Mouse (Mus musculus): ENCODE data around the gene Add3. TPM values are rescaled to one million over a fixed set of nuclear protein-coding genes. Genes with fewer than 3 reads are reported as not detected.

Gene Add3
- total and polyA plus RNA-seq, 3 experiments: 14.0 to 52.9 TPM; not detected in 1

- no peak for DNase-seq (ENCODE audit: low read depth, low spot score)
- no peaks in the 10 kb centered on the region; a peak in 1 of 4 replicates for H3K36me3 ChIP-seq (ENCODE audit: control insufficient read depth in 1 of 2, insufficient read depth in 2 of 2, low read length in 2 of 2)
- no peaks in the 10 kb centered on the region for H3K9me3 ChIP-seq (replicated peaks; ENCODE audit: insufficient read depth, low read length)
- no peaks in the 10 kb centered on the region for H3K79me2 ChIP-seq (ENCODE audit: control insufficient read depth, insufficient read depth, low read length, poor library complexity)
- no peaks in the 10 kb centered on the region for H3K27me3 ChIP-seq (ENCODE audit: control insufficient read depth in 1 of 2, insufficient read depth in 2 of 2, low read length in 2 of 2)
- H3K9ac ChIP-seq (ENCODE audit: control insufficient read depth, low read depth, low read length, poor library complexity, severe bottlenecking): no peak overlapping the region
- TF ChIP-seq ETS1 (IDR thresholded peaks at IDR 0.05; ENCODE audit: low read depth, low read length) (no peak), MEF2A (IDR thresholded peaks at IDR 0.05; ENCODE audit: extremely low read depth, insufficient replicate concordance, low read depth, low read length, poor library complexity, severe bottlenecking) (no peak), JUND (IDR thresholded peaks at IDR 0.05; ENCODE audit: low read depth, low read length) (no peak), USF1 (IDR thresholded peaks at IDR 0.05; ENCODE audit: low read depth, low read length) (no peak), HCFC1 (IDR thresholded peaks at IDR 0.05; ENCODE audit: low read depth, low read length) (no peak), GABPA (IDR thresholded peaks at IDR 0.05; ENCODE audit: low read depth, low read length) (no peak), MXI1 (IDR thresholded peaks at IDR 0.05; ENCODE audit: low read depth, low read length) (no peak), KAT2A (conservative IDR thresholded peaks at IDR 0.05; ENCODE audit: low read depth, low read length) (no peak), USF2 (IDR thresholded peaks at IDR 0.05; ENCODE audit: borderline replicate concordance in 1 of 2, insufficient read depth in 1 of 2, low read depth in 1 of 2, low read length in 2 of 2) (no peak), NRF1 (IDR thresholded peaks at IDR 0.05; ENCODE audit: insufficient read depth, low read depth, low read length, poor library complexity, severe bottlenecking) (no peak), GATA1 (IDR thresholded peaks at IDR 0.05; ENCODE audit: low read depth, low read length) (no peak), SIN3A (IDR thresholded peaks at IDR 0.05; ENCODE audit: low read length) (no peak), TAL1 (IDR thresholded peaks at IDR 0.05; ENCODE audit: low read length) (no peak), ZMIZ1 (IDR thresholded peaks at IDR 0.05; ENCODE audit: low read depth, low read length) (no peak), POLR2AphosphoS5 (IDR thresholded peaks at IDR 0.05; ENCODE audit: borderline replicate concordance, low read depth, low read length) (no peak), SMC3 (IDR thresholded peaks at IDR 0.05; ENCODE audit: low read depth, low read length) (no peak), POLR2A (IDR thresholded peaks at IDR 0.05; ENCODE audit: control insufficient read depth in 1 of 2, insufficient read depth in 1 of 2, low read depth in 1 of 2, low read length in 2 of 2, poor library complexity in 1 of 2) (no peak), EP300 (IDR thresholded peaks at IDR 0.05; ENCODE audit: low read depth in 1 of 2, low read length in 2 of 2) (no peak), MYB (IDR thresholded peaks at IDR 0.05; ENCODE audit: low read depth, low read length) (no peak)
- no peak overlapping the region for H3K4me3 ChIP-seq (ENCODE audit: control insufficient read depth in 1 of 2, insufficient read depth in 1 of 2, low read depth in 2 of 2, low read length in 2 of 2)
- H3K4me1 ChIP-seq (ENCODE audit: control insufficient read depth in 1 of 2, insufficient read depth in 2 of 2, low read length in 2 of 2): no peaks in the 10 kb centered on the region
- H3K27ac ChIP-seq (ENCODE audit: control insufficient read depth, low read depth, low read length): no peak overlapping the region
Observed at GRCm38 (mm10) chr19:53164645-53165044, 24.4 kb downstream of the Add3 start.
